Mouse (Mus musculus): Measurements from ENCODE around the gene Tdp2.

DNA sequence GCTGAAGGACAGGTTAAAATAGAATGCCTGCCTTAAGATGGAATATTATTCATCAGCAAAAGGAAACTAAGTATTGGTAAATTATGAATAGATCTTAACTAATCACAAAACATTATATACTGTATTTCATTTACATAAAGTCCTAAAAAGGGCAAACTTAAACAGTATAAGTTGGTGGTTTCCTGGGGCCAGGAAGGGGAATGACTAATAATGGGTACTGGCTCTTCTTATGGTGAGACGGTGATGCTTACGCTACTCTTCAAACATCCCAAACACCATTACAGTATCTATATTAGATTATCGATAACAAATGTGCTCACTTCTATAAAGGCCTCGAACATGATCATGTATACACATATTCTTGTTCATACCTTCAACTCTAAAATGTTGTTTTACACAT lies 32.8 kb upstream of the Tdp2 start:
- TF ChIP-seq CTCF (IDR thresholded peaks at IDR 0.05 in 2 of 3, conservative IDR thresholded peaks at IDR 0.05 in 1 of 3; ENCODE audit: control insufficient read depth in 1 of 3, insufficient read depth in 1 of 3, low read depth in 2 of 3, low read length in 3 of 3, poor library complexity in 1 of 3, severe bottlenecking in 1 of 3) (no peak), USF1 (IDR thresholded peaks at IDR 0.05; ENCODE audit: low read depth, low read length) (no peak), NRF1 (IDR thresholded peaks at IDR 0.05; ENCODE audit: insufficient read depth, low read depth, low read length, poor library complexity, severe bottlenecking) (no peak), POLR2AphosphoS2 (IDR thresholded peaks at IDR 0.05; ENCODE audit: low read length) (no peak)
